Mouse (Mus musculus): ENCODE measurements around the gene Arcn1. TPM values are rescaled to one million over a fixed set of nuclear protein-coding genes. Genes with fewer than 3 reads are reported as not detected.
A peak's percentile ranks its signal among the peaks of the same experiment; 100 is the strongest.

Gene Arcn1
- polyA plus RNA-seq, 1 experiment from 2014 or later = 139 TPM

- WGBS = 94% methylated on average over 29 of the region's 29 CpGs
- Histone ChIP-seq H3K4me3 (no peak overlapping the region), H3K36me3 (peaks cover 34% of the 10 kb centered on the region), H3K9ac (replicated peaks) (no peak overlapping the region), H3K27me3 (no peaks in the 10 kb centered on the region), H3K4me1 (peaks cover 29% of the 10 kb centered on the region), H3K9me3 (no peaks in the 10 kb centered on the region), H3K4me2 (replicated peaks) (no peak overlapping the region), H3K27ac (replicated peaks) (no peak overlapping the region)
- no peak for ATAC-seq (replicated peaks)
Observed at GRCm38 (mm10) chr9:44715705-44716362, 51.8 kb downstream of the Arcn1 start.

- Histone ChIP-seq H3K9me3 (no peaks in the 10 kb centered on the region), H3K9ac (replicated peaks) (no peak overlapping the region), H3K4me1 (peaks cover 22% of the 10 kb centered on the region), H3K4me3 (no peak overlapping the region), H3K27ac (replicated peaks) (no peak overlapping the region), H3K36me3 (peaks cover 38% of the 10 kb centered on the region), H3K4me2 (replicated peaks) (no peak overlapping the region), H3K27me3 (no peaks in the 10 kb centered on the region)
- no peak for ATAC-seq (replicated peaks)
- WGBS = 77% methylated on average over 17 of the region's 17 CpGs
Observed at GRCm38 (mm10) chr9:44715109-44715508, 52.5 kb downstream of the Arcn1 start.

- H3K27ac ChIP-seq (replicated peaks) = no peak overlapping the region
- H3K9ac ChIP-seq (replicated peaks) = no peak overlapping the region
- ATAC-seq (replicated peaks) = no peak
- H3K9me3 ChIP-seq = no peaks in the 10 kb centered on the region
- no peak overlapping the region for H3K4me3 ChIP-seq
- H3K36me3 ChIP-seq = peaks cover 38% of the 10 kb centered on the region
- H3K4me2 ChIP-seq (replicated peaks) = no peak overlapping the region
- peaks cover 17% of the 10 kb centered on the region for H3K4me1 ChIP-seq
- WGBS = 85% methylated on average over 2 of the region's 2 CpGs
- H3K27me3 ChIP-seq = no peaks in the 10 kb centered on the region
Observed at GRCm38 (mm10) chr9:44713574-44713973, 54.1 kb downstream of the Arcn1 start.

GRCm38 (mm10) chr9:44713080-44713479 is 54.6 kb downstream of the Arcn1 start:
- Histone ChIP-seq H3K9ac (replicated peaks) (no peak overlapping the region), H3K4me3 (no peak overlapping the region), H3K4me1 (peaks cover 17% of the 10 kb centered on the region), H3K27me3 (no peaks in the 10 kb centered on the region), H3K9me3 (no peaks in the 10 kb centered on the region), H3K36me3 (peaks cover 38% of the 10 kb centered on the region), H3K4me2 (replicated peaks) (no peak overlapping the region), H3K27ac (replicated peaks) (no peak overlapping the region)
- 91% methylated on average over 6 of the region's 6 CpGs for WGBS
- ATAC-seq (replicated peaks) = no peak

GRCm38 (mm10) chr9:44711602-44712001 is 56.0 kb downstream of the Arcn1 start:
- no peak overlapping the region for H3K27ac ChIP-seq (replicated peaks)
- no peak overlapping the region for H3K9ac ChIP-seq (replicated peaks)
- no peak for ATAC-seq (replicated peaks)
- no peaks in the 10 kb centered on the region for H3K9me3 ChIP-seq
- peaks cover 17% of the 10 kb centered on the region for H3K4me1 ChIP-seq
- H3K4me3 ChIP-seq = no peak overlapping the region
- no peak overlapping the region for H3K4me2 ChIP-seq (replicated peaks)
- no peaks in the 10 kb centered on the region for H3K27me3 ChIP-seq
- 72% methylated on average over 17 of the region's 17 CpGs for WGBS
- peaks cover 36% of the 10 kb centered on the region for H3K36me3 ChIP-seq

GRCm38 (mm10) chr9:44710213-44710612 is 57.4 kb downstream of the Arcn1 start:
- Histone ChIP-seq H3K27me3 (no peaks in the 10 kb centered on the region), H3K27ac (replicated peaks) (no peak overlapping the region), H3K4me1 (peaks cover 17% of the 10 kb centered on the region), H3K36me3 (peaks cover 33% of the 10 kb centered on the region), H3K9me3 (no peaks in the 10 kb centered on the region), H3K9ac (replicated peaks) (no peak overlapping the region), H3K4me2 (replicated peaks) (no peak overlapping the region), H3K4me3 (no peak overlapping the region)
- 80% methylated on average over 5 of the region's 5 CpGs for WGBS
- no peak for ATAC-seq (replicated peaks)

GRCm38 (mm10) chr9:44709600-44709999 is 58.0 kb downstream of the Arcn1 start:
- Histone ChIP-seq H3K27me3 (no peaks in the 10 kb centered on the region), H3K9me3 (no peaks in the 10 kb centered on the region), H3K4me3 (no peak overlapping the region), H3K4me2 (replicated peaks) (no peak overlapping the region), H3K4me1 (peaks cover 17% of the 10 kb centered on the region), H3K36me3 (peaks cover 32% of the 10 kb centered on the region), H3K9ac (replicated peaks) (no peak overlapping the region), H3K27ac (replicated peaks) (no peak overlapping the region)
- 30% methylated on average over 2 of the region's 2 CpGs for WGBS
- no peak for ATAC-seq (replicated peaks)

- no peaks in the 10 kb centered on the region for H3K9me3 ChIP-seq
- peak overlapping the region; percentile 26 for H3K4me3 ChIP-seq
- peaks cover 17% of the 10 kb centered on the region for H3K4me1 ChIP-seq
- no peak overlapping the region for H3K9ac ChIP-seq (replicated peaks)
- peak; percentile 15 for ATAC-seq (replicated peaks)
- peaks cover 30% of the 10 kb centered on the region for H3K36me3 ChIP-seq
- 16% methylated on average over 6 of the region's 6 CpGs for WGBS
- H3K27ac ChIP-seq (replicated peaks) = no peak overlapping the region
- peak overlapping the region; percentile 49 for H3K4me2 ChIP-seq (replicated peaks)
- H3K27me3 ChIP-seq = no peaks in the 10 kb centered on the region
Observed at GRCm38 (mm10) chr9:44708925-44709324, 58.7 kb downstream of the Arcn1 start.

GRCm38 (mm10) chr9:44708429-44708765 is 59.2 kb downstream of the Arcn1 start:
- peaks cover 35% of the 10 kb centered on the region for H3K36me3 ChIP-seq
- no peak overlapping the region for H3K27ac ChIP-seq (replicated peaks)
- peak overlapping the region; percentile 26 for H3K4me3 ChIP-seq
- peak overlapping the region; percentile 26 for H3K9ac ChIP-seq (replicated peaks)
- ATAC-seq (replicated peaks) = peak; percentile 53
- H3K27me3 ChIP-seq = no peaks in the 10 kb centered on the region
- peak overlapping the region; percentile 49 for H3K4me2 ChIP-seq (replicated peaks)
- 7% methylated on average over 23 of the region's 24 CpGs for WGBS
- H3K4me1 ChIP-seq = peaks cover 17% of the 10 kb centered on the region
- H3K9me3 ChIP-seq = no peaks in the 10 kb centered on the region

GRCm38 (mm10) chr9:44707749-44708428 is 59.8 kb downstream of the Arcn1 start:
- H3K27me3 ChIP-seq = no peaks in the 10 kb centered on the region
- H3K4me3 ChIP-seq = peak overlapping the region; percentile 26
- no peak; the same call in 1 of the 2 replicates for ATAC-seq (replicated peaks)
- peaks cover 41% of the 10 kb centered on the region for H3K36me3 ChIP-seq
- peaks cover 17% of the 10 kb centered on the region for H3K4me1 ChIP-seq
- H3K9ac ChIP-seq (replicated peaks) = peak overlapping the region; percentile 26
- H3K4me2 ChIP-seq (replicated peaks) = peak overlapping the region; percentile 49
- 15% methylated on average over 28 of the region's 28 CpGs for WGBS
- H3K27ac ChIP-seq (replicated peaks) = no peak overlapping the region
- no peaks in the 10 kb centered on the region for H3K9me3 ChIP-seq

- Histone ChIP-seq H3K9ac (replicated peaks) (no peak overlapping the region), H3K27me3 (no peaks in the 10 kb centered on the region), H3K4me2 (replicated peaks) (no peak overlapping the region), H3K36me3 (peaks cover 74% of the 10 kb centered on the region), H3K4me3 (no peak overlapping the region), H3K4me1 (no peaks in the 10 kb centered on the region), H3K9me3 (no peaks in the 10 kb centered on the region), H3K27ac (replicated peaks) (no peak overlapping the region)
- no peak for ATAC-seq (replicated peaks)
- WGBS = 82% methylated on average over 5 of the region's 5 CpGs
Observed at GRCm38 (mm10) chr9:44699730-44700129, 67.9 kb downstream of the Arcn1 start.

GRCm38 (mm10) chr9:44699196-44699595 is 68.4 kb downstream of the Arcn1 start:
- H3K9me3 ChIP-seq = no peaks in the 10 kb centered on the region
- no peak overlapping the region for H3K4me2 ChIP-seq (replicated peaks)
- ATAC-seq (replicated peaks) = no peak
- no peak overlapping the region for H3K9ac ChIP-seq (replicated peaks)
- no peak overlapping the region for H3K27ac ChIP-seq (replicated peaks)
- H3K4me1 ChIP-seq = no peaks in the 10 kb centered on the region
- WGBS = 86% methylated on average over 10 of the region's 10 CpGs
- no peaks in the 10 kb centered on the region for H3K27me3 ChIP-seq
- H3K36me3 ChIP-seq = peaks cover 80% of the 10 kb centered on the region
- no peak overlapping the region for H3K4me3 ChIP-seq
